Mouse (Mus musculus): ENCODE results near the gene Synm. TPM values are rescaled to one million over a fixed set of nuclear protein-coding genes. Genes with fewer than 3 reads are reported as not detected.
A peak's percentile ranks its signal among the peaks of the same experiment; 100 is the strongest.

The Synm gene
- polyA plus RNA-seq, 1 experiment from 2014 or later = 2.4 TPM

- Histone ChIP-seq H3K27me3 (replicated peaks; ENCODE audit: control insufficient read depth, insufficient read depth, low read length) (no peaks in the 10 kb centered on the region), H3K4me1 (ENCODE audit: control insufficient read depth, insufficient read depth, low read length) (peaks cover 6% of the 10 kb centered on the region; the same call in 1 of the 2 replicates), H3K4me3 (ENCODE audit: low read depth, low read length) (no peak overlapping the region), H3K9ac (ENCODE audit: low read depth, low read length) (no peak overlapping the region), H3K36me3 (ENCODE audit: control insufficient read depth, insufficient read depth, low read length) (no peaks in the 10 kb centered on the region), H3K9me3 (ENCODE audit: control insufficient read depth, low read length) (0 out of 2 replicates have a peak, but pooled peaks cover 3% of the 10 kb centered on the region), H3K27ac (replicated peaks; ENCODE audit: low read depth, low read length) (no peak overlapping the region), H3K4me2 (ENCODE audit: low read depth, low read length) (no peak overlapping the region)
- 61% methylated on average over 5 of the region's 5 CpGs for WGBS
- ATAC-seq (ENCODE audit: low read depth) = no peak; the same call in 1 of the 2 replicates
- peak; percentile 57 for DNase-seq (ENCODE audit: low spot score)
These were observed 18.7 kb downstream of the Synm start for GRCm38 (mm10) chr7:67740796-67741195.

DNA sequence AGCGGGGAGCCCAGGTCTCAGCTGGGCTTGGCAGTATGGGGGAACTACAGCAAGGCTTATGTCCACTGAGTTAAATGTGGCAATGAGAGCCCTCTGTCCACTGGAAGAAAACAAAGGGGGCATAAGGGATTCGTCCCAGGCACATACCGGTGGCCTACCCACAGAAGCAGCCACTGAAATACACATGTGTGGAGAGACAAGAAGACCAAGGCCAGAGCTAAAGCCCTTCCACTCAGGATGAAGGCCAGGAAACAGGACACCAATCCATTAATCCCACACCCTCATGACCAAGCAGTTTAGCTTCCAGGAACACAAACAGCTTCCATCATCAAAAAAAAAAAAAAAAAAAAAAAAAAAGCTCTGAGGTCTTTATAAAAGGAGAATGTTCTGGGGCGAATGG, 19.2 kb downstream of the Synm start:
- ATAC-seq (ENCODE audit: low read depth) (no peak), DNase-seq (ENCODE audit: low spot score) (no peak)
- Histone ChIP-seq H3K4me3 (ENCODE audit: low read depth, low read length) (no peak overlapping the region), H3K36me3 (ENCODE audit: control insufficient read depth, insufficient read depth, low read length) (no peaks in the 10 kb centered on the region), H3K27me3 (replicated peaks; ENCODE audit: control insufficient read depth, insufficient read depth, low read length) (no peaks in the 10 kb centered on the region), H3K4me2 (ENCODE audit: low read depth, low read length) (no peak overlapping the region), H3K27ac (replicated peaks; ENCODE audit: low read depth, low read length) (no peak overlapping the region), H3K9me3 (ENCODE audit: control insufficient read depth, low read length) (0 out of 2 replicates have a peak, but pooled peaks cover 3% of the 10 kb centered on the region), H3K4me1 (ENCODE audit: control insufficient read depth, insufficient read depth, low read length) (peaks cover 6% of the 10 kb centered on the region; the same call in 1 of the 2 replicates), H3K9ac (ENCODE audit: low read depth, low read length) (no peak overlapping the region)
- WGBS = 81% methylated on average over 4 of the region's 4 CpGs

GRCm38 (mm10) chr7:67732276-67732675, 27.3 kb downstream of the Synm start:
- ATAC-seq (ENCODE audit: low read depth) (no peak), DNase-seq (ENCODE audit: low spot score) (no peak)
- no peaks in the 10 kb centered on the region for H3K9me3 ChIP-seq (ENCODE audit: control insufficient read depth, low read length)
- no peak overlapping the region for H3K9ac ChIP-seq (ENCODE audit: low read depth, low read length)
- peaks cover 16% of the 10 kb centered on the region for H3K36me3 ChIP-seq (ENCODE audit: control insufficient read depth, insufficient read depth, low read length)
- no peaks in the 10 kb centered on the region for H3K4me1 ChIP-seq (ENCODE audit: control insufficient read depth, insufficient read depth, low read length)
- H3K4me3 ChIP-seq (ENCODE audit: low read depth, low read length) = no peak overlapping the region
- no peak overlapping the region for H3K27ac ChIP-seq (replicated peaks; ENCODE audit: low read depth, low read length)
- H3K4me2 ChIP-seq (ENCODE audit: low read depth, low read length) = no peak overlapping the region
- no peaks in the 10 kb centered on the region for H3K27me3 ChIP-seq (replicated peaks; ENCODE audit: control insufficient read depth, insufficient read depth, low read length)
- 83% methylated on average over 4 of the region's 4 CpGs for WGBS

DNA sequence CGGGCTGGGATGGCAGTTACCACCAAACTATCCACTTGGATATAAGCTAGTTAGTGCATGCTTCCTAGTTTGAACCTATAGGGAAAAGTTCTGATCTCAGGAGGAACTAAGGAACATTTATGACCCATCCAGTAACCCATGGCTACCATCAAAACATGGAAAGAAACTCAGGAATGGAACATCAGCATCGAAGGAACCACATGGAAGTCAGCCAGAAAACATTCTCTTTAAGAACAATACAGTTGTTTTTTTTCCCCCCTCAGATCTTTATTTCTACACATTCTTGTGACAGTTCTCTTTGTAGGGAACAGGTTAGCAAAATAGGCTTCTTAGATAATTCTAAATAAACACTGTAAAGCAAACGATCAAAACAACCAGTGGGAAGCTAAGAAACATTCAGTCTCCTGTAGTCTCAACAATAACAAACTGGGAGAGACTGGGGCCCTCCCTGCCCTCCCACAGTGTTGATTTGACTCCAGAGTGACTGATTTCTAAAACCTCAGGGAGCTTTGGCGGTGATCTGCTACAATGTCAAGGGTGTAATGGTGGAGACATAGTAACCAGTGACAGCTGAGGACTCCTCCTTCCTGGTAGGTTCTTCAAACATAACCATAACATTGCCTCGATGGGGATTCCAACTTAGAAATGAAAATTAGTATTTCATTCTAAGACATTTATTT, 29.0 kb downstream of the Synm start:
- WGBS = 63% methylated on average over 5 of the region's 5 CpGs
- Histone ChIP-seq H3K36me3 (ENCODE audit: control insufficient read depth, insufficient read depth, low read length) (peaks cover 29% of the 10 kb centered on the region), H3K9me3 (ENCODE audit: control insufficient read depth, low read length) (no peaks in the 10 kb centered on the region)

GRCm38 (mm10) chr7:67728809-67729208, 30.7 kb downstream of the Synm start:
- DNase-seq (ENCODE audit: low spot score) = no peak
- Histone ChIP-seq H3K36me3 (ENCODE audit: control insufficient read depth, insufficient read depth, low read length) (peaks cover 44% of the 10 kb centered on the region), H3K9me3 (ENCODE audit: control insufficient read depth, low read length) (no peaks in the 10 kb centered on the region), H3K27me3 (replicated peaks; ENCODE audit: control insufficient read depth, insufficient read depth, low read length) (no peaks in the 10 kb centered on the region), H3K9ac (ENCODE audit: low read depth, low read length) (no peak overlapping the region), H3K4me3 (ENCODE audit: low read depth, low read length) (no peak overlapping the region), H3K4me1 (ENCODE audit: control insufficient read depth, insufficient read depth, low read length) (no peaks in the 10 kb centered on the region), H3K27ac (replicated peaks; ENCODE audit: low read depth, low read length) (no peak overlapping the region), H3K4me2 (ENCODE audit: low read depth, low read length) (no peak overlapping the region)
- no peak for ATAC-seq (ENCODE audit: low read depth)
- WGBS = 94% methylated on average over 4 of the region's 4 CpGs

More for the DNA sequence above, 29.0 kb downstream of the Synm start:
- no peaks in the 10 kb centered on the region for H3K27me3 ChIP-seq (replicated peaks; ENCODE audit: control insufficient read depth, insufficient read depth, low read length)
- no peak overlapping the region for H3K4me3 ChIP-seq (ENCODE audit: low read depth, low read length)
- no peak overlapping the region for H3K9ac ChIP-seq (ENCODE audit: low read depth, low read length)
- DNase-seq (ENCODE audit: low spot score) = peak; percentile 38
- H3K4me1 ChIP-seq (ENCODE audit: control insufficient read depth, insufficient read depth, low read length) = no peaks in the 10 kb centered on the region
- no peak overlapping the region for H3K27ac ChIP-seq (replicated peaks; ENCODE audit: low read depth, low read length)
- no peak for ATAC-seq (ENCODE audit: low read depth)
- no peak overlapping the region for H3K4me2 ChIP-seq (ENCODE audit: low read depth, low read length)

DNA sequence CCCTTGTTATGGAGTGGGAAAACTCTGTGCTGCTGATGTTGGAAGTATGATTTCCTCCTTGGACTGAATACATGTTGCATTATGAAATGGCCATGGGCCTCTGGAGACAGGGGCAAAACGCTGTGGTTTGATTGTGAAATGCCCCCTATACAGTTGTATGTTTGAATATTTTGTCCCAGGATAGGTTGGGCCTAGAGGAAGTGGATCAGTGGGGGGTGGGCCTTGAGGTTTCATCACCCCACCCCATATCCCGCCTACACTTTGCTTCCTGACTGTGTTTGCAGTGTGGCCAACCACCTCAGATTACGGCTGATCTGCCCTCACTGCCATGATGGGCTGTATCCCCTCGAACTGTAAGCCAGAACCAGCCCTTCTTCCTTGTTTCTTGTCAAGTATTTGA, 31.3 kb downstream of the Synm start:
- Histone ChIP-seq H3K9ac (ENCODE audit: low read depth, low read length) (no peak overlapping the region), H3K4me3 (ENCODE audit: low read depth, low read length) (no peak overlapping the region), H3K36me3 (ENCODE audit: control insufficient read depth, insufficient read depth, low read length) (peaks cover 47% of the 10 kb centered on the region), H3K4me1 (ENCODE audit: control insufficient read depth, insufficient read depth, low read length) (no peaks in the 10 kb centered on the region), H3K9me3 (ENCODE audit: control insufficient read depth, low read length) (no peaks in the 10 kb centered on the region), H3K4me2 (ENCODE audit: low read depth, low read length) (no peak overlapping the region), H3K27me3 (replicated peaks; ENCODE audit: control insufficient read depth, insufficient read depth, low read length) (no peaks in the 10 kb centered on the region), H3K27ac (replicated peaks; ENCODE audit: low read depth, low read length) (no peak overlapping the region)
- 91% methylated on average over 4 of the region's 4 CpGs for WGBS
- no peak for DNase-seq (ENCODE audit: low spot score)
- ATAC-seq (ENCODE audit: low read depth) = no peak

- no peak overlapping the region for H3K4me2 ChIP-seq (ENCODE audit: low read depth, low read length)
- H3K27me3 ChIP-seq (replicated peaks; ENCODE audit: control insufficient read depth, insufficient read depth, low read length) = no peaks in the 10 kb centered on the region
- no peak overlapping the region for H3K4me3 ChIP-seq (ENCODE audit: low read depth, low read length)
- H3K36me3 ChIP-seq (ENCODE audit: control insufficient read depth, insufficient read depth, low read length) = peaks cover 50% of the 10 kb centered on the region
- H3K4me1 ChIP-seq (ENCODE audit: control insufficient read depth, insufficient read depth, low read length) = no peaks in the 10 kb centered on the region
- no peak overlapping the region for H3K27ac ChIP-seq (replicated peaks; ENCODE audit: low read depth, low read length)
- no peak overlapping the region for H3K9ac ChIP-seq (ENCODE audit: low read depth, low read length)
- DNase-seq (ENCODE audit: low spot score) (no peak), ATAC-seq (ENCODE audit: low read depth) (no peak)
- H3K9me3 ChIP-seq (ENCODE audit: control insufficient read depth, low read length) = no peaks in the 10 kb centered on the region
- WGBS = 40% methylated on average over 9 of the region's 9 CpGs
These were observed 34.5 kb downstream of the Synm start for GRCm38 (mm10) chr7:67725016-67725415.

DNA sequence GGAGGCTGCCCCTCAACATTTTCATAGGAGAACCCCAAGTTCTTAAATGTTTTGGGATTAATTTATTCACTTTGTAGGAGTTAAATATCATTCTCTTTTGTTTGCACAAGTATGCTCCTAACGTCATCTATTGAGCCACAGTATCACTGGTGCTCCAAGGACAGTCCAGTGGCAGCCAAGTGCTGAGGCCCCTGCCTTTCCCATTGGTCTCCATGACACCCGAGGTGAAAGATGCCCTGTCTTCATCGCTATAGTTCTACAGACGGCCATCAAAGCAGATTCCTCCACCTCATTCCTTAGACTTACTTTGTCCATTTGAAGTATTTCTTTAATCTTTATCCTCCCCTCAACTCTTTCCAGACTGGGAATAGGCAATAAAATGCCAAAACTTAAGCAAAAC, 35.0 kb downstream of the Synm start:
- no peaks in the 10 kb centered on the region for H3K9me3 ChIP-seq (ENCODE audit: control insufficient read depth, low read length)
- ATAC-seq (ENCODE audit: low read depth) (no peak), DNase-seq (ENCODE audit: low spot score) (no peak)
- H3K27me3 ChIP-seq (replicated peaks; ENCODE audit: control insufficient read depth, insufficient read depth, low read length) = no peaks in the 10 kb centered on the region
- WGBS = 66% methylated on average over 4 of the region's 4 CpGs
- H3K27ac ChIP-seq (replicated peaks; ENCODE audit: low read depth, low read length) = no peak overlapping the region
- no peak overlapping the region for H3K4me3 ChIP-seq (ENCODE audit: low read depth, low read length)
- no peaks in the 10 kb centered on the region for H3K4me1 ChIP-seq (ENCODE audit: control insufficient read depth, insufficient read depth, low read length)
- H3K36me3 ChIP-seq (ENCODE audit: control insufficient read depth, insufficient read depth, low read length) = peaks cover 53% of the 10 kb centered on the region
- no peak overlapping the region for H3K4me2 ChIP-seq (ENCODE audit: low read depth, low read length)
- H3K9ac ChIP-seq (ENCODE audit: low read depth, low read length) = no peak overlapping the region

- Histone ChIP-seq H3K4me2 (ENCODE audit: low read depth, low read length) (no peak overlapping the region), H3K36me3 (ENCODE audit: control insufficient read depth, insufficient read depth, low read length) (peaks cover 38% of the 10 kb centered on the region), H3K4me1 (ENCODE audit: control insufficient read depth, insufficient read depth, low read length) (no peaks in the 10 kb centered on the region), H3K9ac (ENCODE audit: low read depth, low read length) (no peak overlapping the region), H3K27ac (replicated peaks; ENCODE audit: low read depth, low read length) (no peak overlapping the region), H3K4me3 (ENCODE audit: low read depth, low read length) (no peak overlapping the region), H3K27me3 (replicated peaks; ENCODE audit: control insufficient read depth, insufficient read depth, low read length) (no peaks in the 10 kb centered on the region), H3K9me3 (ENCODE audit: control insufficient read depth, low read length) (no peaks in the 10 kb centered on the region)
- ATAC-seq (ENCODE audit: low read depth) = no peak
- 27% methylated on average over 2 of the region's 2 CpGs for WGBS
- no peak for DNase-seq (ENCODE audit: low spot score)
These were observed 37.4 kb downstream of the Synm start for GRCm38 (mm10) chr7:67722163-67722562.

All from embryonic facial prominence, embryonic 14.5 days (tissue).